Mouse (Mus musculus) brain, embryonic 14.5 days (tissue): ENCODE results near the gene Zhx3.

ENCODE experiments used
- CTCF ChIP-seq: fragments of 200-500 bp; IDR thresholded peaks from 2 replicates; pipeline ENCODE4 v1.5.1; 2012; ENCODE audit warnings: inconsistent platforms, mild to moderate bottlenecking, moderate library complexity, borderline replicate concordance; ENCODE audit not compliant: insufficient read depth, insufficient read length; ENCODE audit errors: extremely low read depth
- POLR2A ChIP-seq: fragments of 200-500 bp; IDR thresholded peaks from 2 replicates; pipeline ENCODE4 v1.6.1; 2012; ENCODE audit warnings: mild to moderate bottlenecking, inconsistent platforms, borderline replicate concordance; ENCODE audit not compliant: poor library complexity, insufficient read depth, insufficient read length, severe bottlenecking; ENCODE audit errors: extremely low read depth

GRCm38 (mm10) chr2:160717269-160717668 is 155.5 kb downstream of the Zhx3 start:
- no peak for TF ChIP-seq POLR2A
- peak; percentile 64; the same call in 1 of the 2 replicates for TF ChIP-seq CTCF
